ENCODE assay signal across 9 mouse cellular contexts in genomic region chr2:156257051-156257450, GRCm38 (mm10). TPM values are rescaled to one million over a fixed set of nuclear protein-coding genes. Genes with fewer than 3 reads are reported as not detected.
DNase-seq lines count a peak whose midpoint lies in the region; ATAC-seq and TF ChIP-seq lines count a peak whose summit lies in the region.
"Had no signal": no experiment of that assay in that cellular context is flagged by ENCODE, and none has a peak within 500 bp of the region (broad histone marks: within the 10 kb centered on the region; RNA-seq: fewer than 3 reads in every experiment).

No protein-coding gene starts in this region.

- H3K27me3 ChIP-seq in lung, embryonic 14.5 days (ENCODE audit: insufficient read depth, low read length), result no peaks in the 10 kb centered on the region
- no peaks in the 10 kb centered on the region for H3K27me3 ChIP-seq in stomach, embryonic 16.5 days (ENCODE audit: control insufficient read depth, insufficient read depth, low read length)
- H3K27me3 ChIP-seq: Patski had no signal

- no peak overlapping the region for H3K4me2 ChIP-seq in lung, embryonic 14.5 days
- H3K4me2 ChIP-seq in stomach, embryonic 16.5 days (ENCODE audit: low read depth, low read length), result no peak overlapping the region

- H3K9me3 ChIP-seq in lung, embryonic 14.5 days (ENCODE audit: low read depth, low read length), result no peaks in the 10 kb centered on the region
- no peaks in the 10 kb centered on the region for H3K9me3 ChIP-seq in stomach, embryonic 16.5 days (replicated peaks; ENCODE audit: control insufficient read depth, low read length)

- no peaks in the 10 kb centered on the region for H3K4me1 ChIP-seq in lung, embryonic 14.5 days (ENCODE audit: insufficient read depth)
- H3K4me1 ChIP-seq in stomach, embryonic 16.5 days (ENCODE audit: control insufficient read depth, insufficient read depth, low read length), result no peaks in the 10 kb centered on the region; the same call in 1 of the 2 replicates

- no peak overlapping the region for H3K9ac ChIP-seq in lung, embryonic 14.5 days
- H3K9ac ChIP-seq in stomach, embryonic 16.5 days (ENCODE audit: low read length), result no peak overlapping the region

- 57% methylated on average over 2 of the region's 2 CpGs for WGBS in lung, embryonic 14.5 days
- 55% methylated on average over 2 of the region's 2 CpGs for WGBS in stomach, embryonic 16.5 days

- H3K36me3 ChIP-seq in lung, embryonic 14.5 days (ENCODE audit: insufficient read depth), result peaks cover 55% of the 10 kb centered on the region
- H3K36me3 ChIP-seq in stomach, embryonic 16.5 days (ENCODE audit: control insufficient read depth, insufficient read depth, low read length), result peaks cover 15% of the 10 kb centered on the region

- DNase-seq in gastrocnemius, postnatal 10 days, result peak; percentile 22
- DNase-seq in gastrocnemius, adult 8-10 months (ENCODE audit: low spot score in 2 of 2), result no peak
- peak; percentile 58 for DNase-seq in ZHBTc4 (ENCODE audit: low read depth, low spot score)
- peak; percentile 74 for DNase-seq in heart, adult 8-10 months (ENCODE audit: low spot score)
- DNase-seq in kidney, postnatal 10 days, result peak; percentile 81
- DNase-seq in lung, embryonic 14.5 days, result peak; percentile 56
- no peak for DNase-seq in cerebellum, adult 8-10 months

- no peak for TF ChIP-seq CTCF in lung, embryonic 14.5 days (IDR thresholded peaks at IDR 0.05; ENCODE audit: low read depth)

- no peak; the same call in 1 of the 2 replicates for ATAC-seq in lung, embryonic 14.5 days (ENCODE audit: insufficient read depth)
- no peak for ATAC-seq in stomach, embryonic 16.5 days (ENCODE audit: insufficient read depth, low FRiP score)
- ATAC-seq: Patski had no signal

- H3K4me3 ChIP-seq in lung, embryonic 14.5 days (ENCODE audit: low read depth, low read length), result no peak overlapping the region
- H3K4me3 ChIP-seq in stomach, embryonic 16.5 days (replicated peaks; ENCODE audit: low read length), result no peak overlapping the region

- H3K27ac ChIP-seq in lung, embryonic 14.5 days (ENCODE audit: low read depth), result peak overlapping the region; percentile 33; the same call in 1 of the 2 replicates
- H3K27ac ChIP-seq in stomach, embryonic 16.5 days (ENCODE audit: low read length), result peak overlapping the region; percentile 1; the same call in 1 of the 2 replicates

RNA-seq across cellular contexts. Expression of gene Cnbd2, which starts 55.0 kb away (rescaled TPM):
- total RNA-seq in gastrocnemius, postnatal 10 days (2021), result 1 to 10 TPM; 1.5 to 1.7 TPM
- total RNA-seq in gastrocnemius, adult 8-10 months (2022), result 1 to 10 TPM in 1 of 4 experiments, under 1 TPM in 3; 0.74 to 1.0 (median 0.85) TPM
- 1 to 10 TPM in 1 of 4 experiments, under 1 TPM in 3; 0.60 to 1.1 (median 0.81) TPM for total RNA-seq in heart, adult 8-10 months (2022)
- polyA plus RNA-seq in lung, embryonic 14.5 days (2014; fragmentation: Nextera tagmentation; extraction: Ambion mirVana), result 3.5 and 3.9 TPM in 2 replicates
- polyA plus RNA-seq in stomach, embryonic 16.5 days (2015; fragmentation: Nextera tagmentation; extraction: Ambion mirVana), result 2.4 and 3.3 TPM in 2 replicates

RNA-seq across cellular contexts. Expression of gene Scand1, which starts 55.5 kb away (rescaled TPM):
- total RNA-seq in gastrocnemius, postnatal 10 days (2021), result 10 to 100 TPM; 65.9 to 66.4 TPM
- total RNA-seq in gastrocnemius, adult 8-10 months (2022), result 10 to 100 TPM; 50.0 to 68.3 (median 62.9) TPM
- total RNA-seq in heart, adult 8-10 months (2022), result 10 to 100 TPM; 73.0 to 84.3 (median 79.6) TPM
- polyA plus RNA-seq in lung, embryonic 14.5 days (2014; fragmentation: Nextera tagmentation; extraction: Ambion mirVana), result 61.0 and 66.3 TPM in 2 replicates
- 27.2 and 31.3 TPM in 2 replicates for polyA plus RNA-seq in stomach, embryonic 16.5 days (2015; fragmentation: Nextera tagmentation; extraction: Ambion mirVana)

Comparison
In these comparisons a context has a peak if more than half of its experiments do, and no peak if none do; other contexts are left out.
1. DNase-seq: peak in gastrocnemius, postnatal 10 days (single experiment), ZHBTc4 (single experiment), heart, adult 8-10 months (single experiment), kidney, postnatal 10 days (single experiment) and lung, embryonic 14.5 days (single experiment); none in gastrocnemius, adult 8-10 months (0 of 2) and cerebellum, adult 8-10 months (single experiment).